Mouse (Mus musculus) liver, embryonic 14.5 days (tissue): Measurements from ENCODE around the gene Hhipl1. TPM values are rescaled to one million over a fixed set of nuclear protein-coding genes. Genes with fewer than 3 reads are reported as not detected.

Experiments
- ATAC-seq: fragments of 200-750 bp; cut with Nextera tagmentation; 2 replicates; pipeline ENCODE4 v1.8.0; 2017; ENCODE audit warnings: moderate number of reproducible peaks, mild to moderate bottlenecking, moderate library complexity; ENCODE audit not compliant: insufficient read depth
- DNase-seq, 3 experiments: peaks; one replicate each; pipeline ENCODE4 v3.0.0-alpha.2; 2012 to 2013; ENCODE audit warnings: low read depth in 3 of 3, low spot score in 3 of 3
- H3K27ac ChIP-seq: fragments of 300-500 bp; sonication (generic); 2 replicates; pipeline ENCODE4 v1.5.1; 2014; ENCODE audit warnings: moderate library complexity, mild to moderate bottlenecking, control low read depth, inconsistent platforms
- H3K27me3 ChIP-seq: fragments of 300-500 bp; sonication (generic); 2 replicates; pipeline ENCODE4 v1.6.1; 2014; ENCODE audit warnings: mild to moderate bottlenecking, low read length, moderate library complexity; ENCODE audit not compliant: control insufficient read depth, insufficient read depth
- H3K36me3 ChIP-seq: fragments of 300-500 bp; sonication (generic); replicated peaks from 2 replicates; pipeline ENCODE4 v1.6.1; 2014; ENCODE audit warnings: low read depth; ENCODE audit not compliant: control insufficient read depth, insufficient read depth
- H3K4me1 ChIP-seq, 2 experiments: fragments of 200-500 bp in 1 of 2; fragments of 300-500 bp in 1 of 2; sonication (generic) in 1 of 2; replicated peaks; 2 replicates each; pipeline ENCODE4 v1.6.1; 2012 to 2014; ENCODE audit warnings: antibody characterized with exemption in 1 of 2, inconsistent platforms in 1 of 2, low read length in 1 of 2; ENCODE audit not compliant: control insufficient read depth in 2 of 2, insufficient read depth in 2 of 2
- H3K4me2 ChIP-seq: fragments of 300-500 bp; sonication (generic); 2 replicates; pipeline ENCODE4 v1.6.1; 2014; ENCODE audit warnings: low read depth, mild to moderate bottlenecking, control low read depth, moderate library complexity
- H3K4me3 ChIP-seq, 2 experiments: fragments of 200-500 bp in 1 of 2; fragments of 300-500 bp in 1 of 2; sonication (generic) in 1 of 2; 2 replicates each; pipeline ENCODE4 v1.5.1; 2012 to 2014; ENCODE audit warnings: low read depth in 2 of 2, low read length in 2 of 2, mild to moderate bottlenecking in 2 of 2, control low read depth in 1 of 2, inconsistent platforms in 1 of 2, moderate library complexity in 1 of 2; ENCODE audit not compliant: insufficient read depth in 1 of 2
- H3K9ac ChIP-seq: fragments of 300-500 bp; sonication (generic); replicated peaks from 2 replicates; pipeline ENCODE4 v1.6.1; 2014; ENCODE audit warnings: mild to moderate bottlenecking, control low read depth, moderate library complexity
- H3K9me3 ChIP-seq: fragments of 300-500 bp; sonication (generic); 2 replicates; pipeline ENCODE4 v1.6.1; 2016; ENCODE audit warnings: low read length, mixed read lengths; ENCODE audit not compliant: control insufficient read depth
- CTCF ChIP-seq: IDR thresholded peaks from 2 replicates; pipeline ENCODE4 v1.5.1; 2016; ENCODE audit warnings: antibody characterized with exemption, low read depth, control low read depth
- EP300 ChIP-seq: IDR thresholded peaks from 2 replicates; pipeline ENCODE4 v1.6.1; 2016; ENCODE audit warnings: antibody characterized with exemption, low read depth
- WGBS: fragments of 180-500 bp; shearing (Covaris S2); extraction: QIAGEN DNeasy Blood & Tissue Kit; methylation state at CpG from one replicate; pipeline ENCODE4 v1.1.7; 2014; ENCODE audit not compliant: insufficient replicate concordance; 5-methylcytosine and 5-hydroxymethylcytosine counted together
- polyA plus RNA-seq, 2 experiments: library from polyadenylated mRNA; depleted of rRNA in 1 of 2; stranded (reverse) in 1 of 2; unstranded in 1 of 2; fragments of >200 nt; fragmentation: Nextera tagmentation in 1 of 2; extraction: Ambion mirVana in 1 of 2; gene quantifications; 2 replicates each; pipeline versions ENCODE4 v1.2.1 to v1.2.3; 2012 to 2014

Gene Hhipl1
- polyA plus RNA-seq, 2 experiments, result 0.03 TPM; not detected in 1

DNA sequence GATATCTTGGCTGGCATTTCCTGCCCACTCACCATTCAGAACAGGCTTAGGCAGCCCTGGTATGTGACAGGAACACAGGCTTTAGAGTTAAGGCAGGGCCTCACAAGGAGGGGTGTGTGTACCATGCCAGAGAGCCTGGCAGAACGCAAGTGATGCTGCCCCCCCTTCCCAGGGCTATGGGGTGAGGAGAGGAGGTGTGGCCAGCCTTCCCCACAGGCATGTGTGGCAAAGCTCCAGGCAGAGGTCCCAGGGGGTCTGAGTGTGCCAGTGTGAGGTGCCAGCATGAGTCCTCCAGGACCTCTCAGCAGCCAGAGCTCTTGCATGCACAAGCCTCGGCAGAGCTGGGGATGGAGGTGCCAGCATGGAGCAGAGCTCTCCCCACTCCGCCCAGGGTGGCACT is 11.4 kb upstream of the Hhipl1 start:
- Histone ChIP-seq H3K36me3 (no peaks in the 10 kb centered on the region), H3K9ac (no peak overlapping the region), H3K27me3 (no peaks in the 10 kb centered on the region), H3K9me3 (no peaks in the 10 kb centered on the region), H3K4me2 (no peak overlapping the region), H3K27ac (no peak overlapping the region), H3K4me3 (no peak overlapping the region), H3K4me1 (no peaks in the 10 kb centered on the region)
- no peak for ATAC-seq
- TF ChIP-seq CTCF (no peak), EP300 (no peak)
- 55% methylated on average over 3 of the region's 3 CpGs for WGBS
- DNase-seq, result no peak

- DNase-seq, result no peak
- TF ChIP-seq EP300 (no peak), CTCF (peak; percentile 42)
- no peak overlapping the region for H3K27ac ChIP-seq
- no peak overlapping the region for H3K9ac ChIP-seq
- no peak overlapping the region for H3K4me2 ChIP-seq
- no peaks in the 10 kb centered on the region for H3K9me3 ChIP-seq
- WGBS, result 47% methylated on average over 6 of the region's 6 CpGs
- H3K36me3 ChIP-seq, result no peaks in the 10 kb centered on the region
- no peak for ATAC-seq
- H3K27me3 ChIP-seq, result no peaks in the 10 kb centered on the region
- H3K4me1 ChIP-seq, result no peaks in the 10 kb centered on the region
- no peak overlapping the region for H3K4me3 ChIP-seq
Observed at GRCm38 (mm10) chr12:108297033-108297432, 9.0 kb upstream of the Hhipl1 start.

DNA sequence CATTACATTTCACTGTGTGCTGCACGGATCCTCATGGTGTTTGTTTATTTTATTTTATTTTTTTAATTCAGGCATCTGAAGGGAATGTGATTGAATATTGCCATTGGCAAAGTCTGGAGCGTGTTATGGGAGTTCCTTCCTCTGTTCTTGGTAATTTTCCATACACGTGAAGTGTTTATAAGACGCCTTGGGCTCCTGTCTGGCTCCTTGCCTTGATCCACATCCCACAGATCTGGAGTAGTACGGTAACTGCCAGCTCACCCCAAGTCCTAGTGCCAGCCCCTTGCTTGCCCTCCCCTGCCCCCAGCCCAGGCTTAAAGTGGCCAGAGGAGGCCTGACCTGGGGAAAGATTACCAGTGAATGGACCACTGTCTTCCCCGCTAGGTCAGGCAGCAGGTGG is 5.1 kb upstream of the Hhipl1 start:
- H3K4me3 ChIP-seq, result no peak overlapping the region
- no peak overlapping the region for H3K4me2 ChIP-seq
- peaks cover 8% of the 10 kb centered on the region for H3K27me3 ChIP-seq
- no peaks in the 10 kb centered on the region for H3K4me1 ChIP-seq
- no peak overlapping the region for H3K27ac ChIP-seq
- no peak for ATAC-seq
- WGBS, result 67% methylated on average over 6 of the region's 6 CpGs
- no peaks in the 10 kb centered on the region for H3K36me3 ChIP-seq
- H3K9me3 ChIP-seq, result no peaks in the 10 kb centered on the region
- DNase-seq, result no peak
- H3K9ac ChIP-seq, result no peak overlapping the region
- TF ChIP-seq CTCF (no peak), EP300 (no peak)

DNA sequence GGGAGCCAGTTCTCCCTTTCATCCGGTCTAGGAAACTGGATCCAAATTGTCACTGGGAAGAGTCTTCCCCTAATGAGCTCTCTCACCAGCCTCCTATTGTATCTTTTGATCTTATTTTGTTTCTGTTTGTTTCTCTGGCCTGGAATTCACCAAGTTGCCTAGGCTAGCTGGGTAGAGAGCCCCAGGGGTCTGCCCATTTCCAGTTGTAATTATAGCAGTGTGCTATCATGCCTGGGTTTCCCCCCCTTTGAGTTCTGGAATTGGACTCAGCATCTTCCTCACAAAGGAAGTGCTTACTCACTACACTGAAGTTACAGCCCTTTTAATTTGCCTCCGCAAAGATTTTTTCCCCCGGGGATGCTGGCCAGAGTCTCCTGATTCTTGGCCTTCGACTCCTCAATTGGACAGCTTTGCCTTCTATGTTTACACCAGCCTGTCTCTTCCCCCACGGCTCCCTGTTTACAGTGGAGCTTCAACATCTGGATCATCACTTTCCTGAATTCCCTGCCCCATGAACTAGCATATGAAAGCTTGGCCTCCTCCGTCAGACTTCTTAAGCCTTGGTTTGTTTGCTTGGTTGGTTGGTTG is 2.2 kb upstream of the Hhipl1 start:
- ATAC-seq, result no peak

DNA sequence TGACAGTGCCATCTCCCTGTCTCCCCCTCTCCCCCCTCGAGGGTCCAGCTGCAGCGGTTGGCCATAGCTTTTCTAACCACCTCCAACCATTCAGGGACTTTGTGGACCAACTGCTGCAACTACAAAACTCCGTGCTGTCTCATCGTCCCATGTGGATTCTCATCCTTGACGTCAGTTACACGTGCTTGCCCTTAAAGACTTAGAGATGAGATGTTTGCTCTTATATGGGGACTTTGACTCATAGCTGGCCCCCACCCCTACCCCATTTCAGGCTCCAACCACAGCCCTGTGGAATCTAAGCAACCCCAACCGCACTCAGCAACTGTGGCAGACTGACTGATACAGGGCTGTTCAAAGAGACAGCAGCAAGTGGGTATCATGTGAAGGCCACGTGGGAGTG is 898 bp upstream of the Hhipl1 start:
- DNase-seq, result no peak
- Histone ChIP-seq H3K36me3 (no peaks in the 10 kb centered on the region), H3K4me3 (no peak overlapping the region), H3K9ac (no peak overlapping the region), H3K4me2 (no peak overlapping the region), H3K9me3 (no peaks in the 10 kb centered on the region), H3K27me3 (peaks cover 22% of the 10 kb centered on the region), H3K27ac (no peak overlapping the region), H3K4me1 (no peaks in the 10 kb centered on the region)
- no peak for ATAC-seq
- WGBS, result 45% methylated on average over 8 of the region's 8 CpGs
- TF ChIP-seq EP300, result no peak
- no peak for TF ChIP-seq CTCF

More for the DNA sequence above, 2.2 kb upstream of the Hhipl1 start:
- Histone ChIP-seq H3K27ac (no peak overlapping the region), H3K9ac (no peak overlapping the region), H3K27me3 (peaks cover 22% of the 10 kb centered on the region), H3K9me3 (no peaks in the 10 kb centered on the region), H3K4me3 (no peak overlapping the region), H3K4me2 (no peak overlapping the region), H3K36me3 (no peaks in the 10 kb centered on the region), H3K4me1 (no peaks in the 10 kb centered on the region)
- TF ChIP-seq EP300 (no peak), CTCF (no peak)
- WGBS, result 37% methylated on average over 6 of the region's 6 CpGs
- no peak for DNase-seq

DNA sequence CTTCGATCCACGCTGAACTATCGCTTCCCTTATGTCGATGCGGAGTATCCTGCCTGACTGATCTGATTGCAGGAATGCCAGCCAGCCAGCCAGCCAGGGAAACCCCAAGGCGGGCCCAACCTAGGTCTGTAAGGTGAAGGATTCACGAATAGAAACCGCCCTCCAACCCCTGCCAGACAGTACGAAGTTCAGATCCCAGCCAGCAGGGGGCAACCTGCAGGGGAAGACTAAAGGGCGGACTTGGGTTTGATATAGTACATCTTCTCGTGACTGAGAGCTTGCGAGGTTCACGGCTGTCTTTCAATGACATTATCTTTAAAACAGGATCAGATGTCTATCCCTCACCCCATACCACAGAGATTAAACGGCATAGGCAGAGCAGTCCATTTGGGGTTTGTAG is 1.5 kb downstream of the Hhipl1 start:
- ATAC-seq, result no peak
- Histone ChIP-seq H3K9me3 (no peaks in the 10 kb centered on the region), H3K27ac (no peak overlapping the region), H3K4me2 (no peak overlapping the region), H3K4me1 (no peaks in the 10 kb centered on the region), H3K4me3 (no peak overlapping the region), H3K9ac (no peak overlapping the region), H3K36me3 (no peaks in the 10 kb centered on the region), H3K27me3 (peaks cover 22% of the 10 kb centered on the region)
- TF ChIP-seq EP300 (no peak), CTCF (peak; percentile 74)
- DNase-seq, result no peak
- WGBS, result 17% methylated on average over 14 of the region's 14 CpGs
